Mouse (Mus musculus) monocyte, adult 5-6 weeks (primary cell): ENCODE measurements around the gene Slc35d2. TPM values are rescaled to one million over a fixed set of nuclear protein-coding genes. Genes with fewer than 3 reads are reported as not detected.
"Not testable (repeated sequence)": the region's sequence is repeated elsewhere in the genome, so short reads cannot be mapped to it uniquely, and the experiment has no call there.

Experiments used
- ATAC-seq: fragments of 153-309, 156-312 bp; replicated peaks from 2 replicates; pipeline ENCODE4 v1.8.0; 2017; ENCODE audit warnings: mild to moderate bottlenecking; ENCODE audit not compliant: low TSS enrichment, insufficient number of reproducible peaks, severe bottlenecking, poor library complexity, low FRiP score
- total RNA-seq: library from RNA; stranded (forward); fragments of 200-1000, 200-491, 200-594 nt; gene quantifications from 3 replicates; pipeline ENCODE4 v1.2.3, GENCODE M21; 2017

Slc35d2 gene
- total RNA-seq, 1 experiment from 2014 or later = 36.1 TPM

DNA sequence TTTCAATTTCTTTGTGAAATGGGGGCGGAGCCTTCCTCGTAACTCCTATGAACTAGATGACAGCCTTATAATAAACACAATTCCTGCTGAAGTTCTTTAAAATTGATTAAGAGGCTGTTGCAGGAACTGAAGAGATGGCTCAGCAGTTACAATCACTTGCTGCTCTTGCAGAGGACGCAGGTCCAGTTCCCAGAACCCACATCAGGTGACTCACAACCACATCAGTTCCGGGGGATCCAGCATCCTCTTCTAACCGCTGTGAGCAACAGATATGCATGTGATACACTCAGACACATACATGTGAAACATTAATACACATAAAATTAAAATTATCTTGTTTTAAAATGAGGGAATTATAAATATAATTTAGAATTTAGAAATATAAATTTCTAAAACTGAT is 51.6 kb downstream of the Slc35d2 start:
- no peak for ATAC-seq

DNA sequence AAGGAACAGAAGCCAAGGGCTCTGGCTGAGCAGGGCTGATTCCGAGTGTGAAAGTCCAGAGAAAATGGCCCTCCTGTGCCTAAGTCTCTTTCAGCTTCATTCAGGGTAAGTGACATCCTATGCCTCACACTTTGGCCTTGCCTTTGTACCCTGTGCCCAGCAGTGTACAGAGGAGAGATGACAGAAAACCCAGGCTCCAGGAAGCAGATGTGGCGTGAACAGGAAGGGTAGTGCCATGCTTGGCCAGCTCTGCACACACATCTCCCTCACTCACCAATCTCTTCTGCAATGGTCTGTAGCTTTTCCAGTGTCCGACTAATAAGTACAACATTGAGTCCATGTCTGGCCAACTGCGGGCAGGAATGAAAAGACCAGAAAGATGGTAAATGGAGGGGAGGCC is 53.1 kb downstream of the Slc35d2 start:
- ATAC-seq = no peak

DNA sequence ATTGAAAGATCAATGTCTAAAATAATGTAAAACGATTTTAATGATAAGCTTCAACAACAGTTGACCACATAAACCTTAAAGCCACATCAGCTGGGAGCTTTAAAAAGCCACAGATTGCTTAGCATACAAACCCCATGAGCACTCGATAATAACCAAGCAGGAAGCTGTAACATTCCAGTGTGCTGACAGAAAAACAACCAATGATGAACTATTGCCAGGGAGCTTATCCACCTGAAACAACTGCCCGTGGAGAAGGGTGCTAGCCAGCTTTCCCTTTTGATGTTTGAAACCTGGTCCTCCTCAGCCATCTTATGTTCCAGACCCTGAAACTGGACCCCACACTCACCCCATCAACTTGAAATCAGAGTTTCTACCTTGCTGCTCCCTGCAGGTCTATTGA is 62.5 kb downstream of the Slc35d2 start:
- no peak for ATAC-seq

DNA sequence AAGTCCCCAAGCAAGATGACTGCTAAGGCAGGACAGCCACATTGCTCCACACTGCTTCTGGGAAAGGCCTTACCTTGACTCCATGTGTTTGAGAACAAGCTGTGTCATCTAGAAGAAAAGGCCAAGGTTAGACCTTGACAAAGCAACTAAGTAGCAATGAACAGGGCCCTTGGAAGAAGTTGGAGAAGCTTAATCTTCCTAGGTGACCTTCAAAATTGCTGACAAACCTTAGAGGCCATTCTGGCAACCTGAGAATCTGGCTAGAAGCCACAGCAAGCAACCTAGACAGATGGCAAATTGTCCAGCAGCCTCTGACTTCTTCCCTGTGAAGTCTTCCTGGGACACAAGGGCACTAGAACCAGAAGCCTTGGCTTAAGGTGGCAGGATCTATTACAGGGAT is 64.9 kb downstream of the Slc35d2 start:
- ATAC-seq = no peak

DNA sequence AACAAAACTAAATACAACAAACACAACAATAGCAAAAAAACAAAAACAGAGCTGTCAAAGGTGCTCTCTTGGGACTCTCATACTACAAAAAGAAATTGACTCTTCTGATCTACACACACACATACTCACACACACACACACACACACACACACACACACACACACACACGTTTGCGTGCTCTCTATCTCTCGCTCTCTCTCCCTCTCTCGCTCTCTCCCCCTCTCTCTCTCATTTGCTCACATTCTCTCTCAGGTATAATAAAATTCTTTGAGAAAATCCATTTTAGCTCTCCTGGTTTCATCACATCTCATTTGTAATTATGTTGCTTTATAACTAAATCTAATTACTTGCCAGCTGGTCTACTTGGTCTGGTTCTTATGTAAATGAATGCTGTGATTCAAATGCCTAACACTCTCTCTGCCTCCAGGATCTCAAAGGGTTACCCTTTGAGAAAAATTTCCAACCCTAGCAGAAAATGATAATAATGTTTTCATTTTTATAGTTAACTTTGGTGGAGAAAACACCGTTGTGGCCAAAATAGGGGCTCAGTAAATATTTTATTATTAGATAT is 68.1 kb downstream of the Slc35d2 start:
- no peak for ATAC-seq

DNA sequence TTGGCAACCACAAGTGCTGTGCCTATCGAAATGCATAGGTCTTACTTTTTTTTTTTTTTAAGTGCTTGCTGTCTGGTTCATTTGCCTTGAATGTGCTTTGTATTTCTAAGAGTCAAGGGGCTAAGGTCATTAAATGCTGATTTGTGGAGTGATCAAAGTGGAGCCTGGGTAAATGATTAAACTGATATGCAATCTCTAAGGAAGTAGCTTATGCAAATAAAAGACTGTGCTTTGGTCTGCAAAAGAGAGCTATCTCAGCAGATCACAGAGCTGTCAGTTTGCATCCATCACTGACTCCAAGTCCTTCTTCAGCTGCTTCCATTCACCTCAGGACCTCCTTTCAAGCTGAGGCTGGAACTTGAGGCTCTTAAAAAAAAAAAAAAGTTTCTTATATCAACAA is 75.2 kb downstream of the Slc35d2 start:
- ATAC-seq = no peak

DNA sequence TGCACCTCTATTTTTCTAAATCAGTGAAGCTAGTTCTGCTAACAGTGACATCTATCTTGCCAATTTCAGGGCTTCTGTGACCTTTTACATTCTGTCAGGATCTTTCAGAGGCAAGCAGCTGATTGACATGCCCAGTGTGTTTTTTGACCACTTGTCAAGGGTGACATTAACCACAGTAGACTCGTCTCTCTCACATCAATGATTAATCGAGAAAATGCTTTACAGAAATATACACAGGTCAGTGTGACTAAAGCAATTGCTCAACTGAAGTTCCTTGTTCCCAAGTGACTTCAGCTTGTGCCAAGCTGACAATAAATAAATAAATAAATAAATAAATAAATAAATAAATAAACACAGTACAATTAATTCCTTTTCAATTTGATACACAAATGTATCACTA is 76.9 kb downstream of the Slc35d2 start:
- not testable (repeated sequence) for ATAC-seq

DNA sequence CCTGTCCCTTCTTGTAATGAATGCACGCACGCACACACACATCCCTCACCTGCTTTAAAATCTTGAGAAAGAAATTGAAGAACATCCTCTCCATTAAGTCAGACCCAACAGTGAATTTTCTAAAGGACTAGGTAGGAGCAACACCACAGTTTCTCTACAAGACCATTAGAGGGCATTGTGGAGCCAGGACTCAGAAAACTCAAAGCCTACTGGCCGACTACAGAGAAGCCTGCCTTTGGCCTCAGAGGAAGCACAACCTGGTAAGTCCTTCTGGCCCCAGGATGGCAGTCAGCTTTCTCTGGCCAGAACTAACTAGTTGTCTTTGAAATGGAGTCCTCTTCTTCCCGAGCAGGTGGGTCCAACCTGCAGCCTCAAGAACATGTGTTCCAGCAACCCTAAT is 78.3 kb downstream of the Slc35d2 start:
- no peak for ATAC-seq

DNA sequence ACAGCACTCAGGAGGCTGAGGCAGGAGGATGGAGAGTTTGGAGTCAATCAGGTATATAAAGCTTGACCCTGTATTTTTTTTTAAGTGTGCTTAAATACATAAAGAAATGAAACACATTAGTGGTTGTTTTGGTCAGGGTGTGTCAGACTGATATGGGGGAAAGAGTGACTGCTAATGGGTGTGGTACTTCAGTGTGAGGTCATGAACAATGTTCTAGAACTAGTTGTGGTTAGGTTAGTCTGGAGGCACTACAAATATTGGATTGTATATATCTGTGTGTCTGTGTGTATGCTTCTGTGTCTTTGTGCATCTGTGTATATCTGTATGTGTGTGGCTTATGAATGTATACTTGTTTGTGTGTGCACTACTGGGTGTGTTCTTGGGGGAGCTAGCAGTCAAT is 79.6 kb downstream of the Slc35d2 start:
- ATAC-seq = peak; percentile 63

DNA sequence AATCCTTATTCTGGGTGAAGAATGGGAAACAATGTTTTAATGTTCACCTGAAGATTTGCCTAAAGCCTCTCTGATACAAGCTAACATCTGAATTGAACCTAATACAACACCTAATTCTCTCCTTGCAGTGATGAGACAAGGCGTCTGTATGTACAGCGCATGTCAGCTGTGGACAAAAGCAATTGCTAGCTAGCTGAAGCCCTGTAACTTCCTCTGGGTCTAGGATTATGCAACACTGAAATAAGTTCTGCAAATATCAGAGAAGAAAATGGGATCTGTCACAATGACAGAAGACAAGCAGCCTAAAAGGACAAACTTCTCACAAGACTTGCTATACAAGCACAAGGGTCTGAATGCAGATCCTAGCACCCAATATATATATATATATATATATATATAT is 80.7 kb downstream of the Slc35d2 start:
- ATAC-seq = peak; percentile 90

Other genes with a start within 250 kb of the Slc35d2 start
- not detected in 3 replicates for gene Hsd17b3, start 40.1 kb downstream of the Slc35d2 start, total RNA-seq
- 19.2 to 26.9 TPM (median 21.2 TPM) in 3 replicates for gene Zfp367, start 23.8 kb upstream of the Slc35d2 start, total RNA-seq
- 9.6 to 14.1 TPM (median 11.8 TPM) in 3 replicates for gene Habp4, start 32.5 kb upstream of the Slc35d2 start, total RNA-seq
- 6.2 to 17.5 TPM (median 8.9 TPM) in 3 replicates for gene Cdc14b, start 145.9 kb upstream of the Slc35d2 start, total RNA-seq
- 67.2 to 79.5 TPM (median 78.6 TPM) in 3 replicates for gene Aaed1, start 183.3 kb upstream of the Slc35d2 start, total RNA-seq
- 28.5 to 79.3 TPM (median 45.6 TPM) in 3 replicates for gene Ctsl, start 241.5 kb upstream of the Slc35d2 start, total RNA-seq